Mouse (Mus musculus) E14TG2a.4 (cell line): Measurements from ENCODE around the gene Pask.
"Not testable (repeated sequence)": the region's sequence is repeated elsewhere in the genome, so short reads cannot be mapped to it uniquely, and the experiment has no call there.

Source experiments
- CTCF ChIP-seq: conservative IDR thresholded peaks from 2 replicates; pipeline ENCODE4 v1.5.1; 2014; ENCODE audit warnings: low read length
- NANOG ChIP-seq: IDR thresholded peaks from 2 replicates; pipeline ENCODE4 v1.6.1; 2014; ENCODE audit warnings: borderline replicate concordance, low read length, mixed read lengths

DNA sequence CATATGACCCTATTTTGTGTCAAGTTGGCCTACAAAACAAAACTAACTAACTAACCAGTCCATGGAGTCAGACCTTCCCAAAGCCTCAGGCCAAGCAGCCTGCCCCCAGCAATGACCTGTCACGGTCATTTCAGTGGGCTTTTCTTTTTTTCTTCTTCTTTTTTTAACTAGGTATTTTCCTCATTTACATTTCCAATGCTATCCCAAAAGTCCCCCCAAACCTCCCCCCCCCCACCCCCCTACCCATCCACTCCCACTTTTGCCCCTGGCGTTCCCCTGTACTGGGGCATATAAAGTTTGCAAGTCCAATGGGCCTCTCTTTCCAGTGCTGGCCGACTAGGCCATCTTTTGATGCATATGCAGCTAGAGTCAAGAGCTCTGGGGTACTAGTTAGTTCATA, 48.8 kb downstream of the Pask start:
- TF ChIP-seq CTCF, NANOG: not testable (repeated sequence)
